Mouse (Mus musculus) naive thymus-derived CD4-positive, alpha-beta T cell, adult 2 months (primary cell): ENCODE results near the gene Adprhl1.

Experiments used
- DNase-seq: peaks from one replicate; pipeline ENCODE4 v3.0.0-alpha.2; 2011; ENCODE audit warnings: low read depth

Gene Adprhl1

GRCm38 (mm10) chr8:13229802-13230201 lies 24.2 kb downstream of the Adprhl1 start:
- no peak for DNase-seq

GRCm38 (mm10) chr8:13228923-13229610 lies 24.9 kb downstream of the Adprhl1 start:
- no peak for DNase-seq

GRCm38 (mm10) chr8:13227184-13227583 lies 26.8 kb downstream of the Adprhl1 start:
- DNase-seq = no peak

- DNase-seq = no peak
Measured at GRCm38 (mm10) chr8:13226288-13226687, 27.7 kb downstream of the Adprhl1 start.

GRCm38 (mm10) chr8:13224426-13224825 lies 29.5 kb downstream of the Adprhl1 start:
- DNase-seq = no peak

- no peak for DNase-seq
Measured at GRCm38 (mm10) chr8:13218441-13218840, 35.5 kb downstream of the Adprhl1 start.

GRCm38 (mm10) chr8:13217986-13218385 lies 36.0 kb downstream of the Adprhl1 start:
- no peak for DNase-seq

- DNase-seq = no peak
Measured at GRCm38 (mm10) chr8:13217093-13217492, 36.9 kb downstream of the Adprhl1 start.

GRCm38 (mm10) chr8:13216386-13216785 lies 37.6 kb downstream of the Adprhl1 start:
- no peak for DNase-seq

- DNase-seq = peak; percentile 89
Measured at GRCm38 (mm10) chr8:13213479-13214268, 40.3 kb downstream of the Adprhl1 start.

- DNase-seq = no peak
Measured at GRCm38 (mm10) chr8:13209770-13210169, 44.2 kb downstream of the Adprhl1 start.

GRCm38 (mm10) chr8:13208627-13209355 lies 45.2 kb downstream of the Adprhl1 start:
- DNase-seq = no peak

GRCm38 (mm10) chr8:13206290-13206689 lies 47.7 kb downstream of the Adprhl1 start:
- DNase-seq = no peak

GRCm38 (mm10) chr8:13205311-13205710 lies 48.7 kb downstream of the Adprhl1 start:
- DNase-seq = no peak

- DNase-seq = no peak
Measured at GRCm38 (mm10) chr8:13204371-13205140, 49.4 kb downstream of the Adprhl1 start.

GRCm38 (mm10) chr8:13203472-13203871 lies 50.5 kb downstream of the Adprhl1 start:
- peak; percentile 24 for DNase-seq

- no peak for DNase-seq
Measured at GRCm38 (mm10) chr8:13202806-13203205, 51.2 kb downstream of the Adprhl1 start.

- DNase-seq = no peak
Measured at GRCm38 (mm10) chr8:13202041-13202440, 51.9 kb downstream of the Adprhl1 start.

GRCm38 (mm10) chr8:13201013-13201334 lies 53.0 kb downstream of the Adprhl1 start:
- no peak for DNase-seq

- DNase-seq = peak; percentile 26
Measured at GRCm38 (mm10) chr8:13200301-13201012, 53.5 kb downstream of the Adprhl1 start, which contains the start of gene Grtp1. Grtp1 (minus strand) TSS chr8:13200620.

GRCm38 (mm10) chr8:13199385-13200061 lies 54.4 kb downstream of the Adprhl1 start:
- no peak for DNase-seq
